Mouse (Mus musculus): Measurements from ENCODE around the gene Disp1.

- no peak for TF ChIP-seq POLR2A (IDR thresholded peaks at IDR 0.05; ENCODE audit: insufficient read depth, low read depth, low read length)
- no peak for TF ChIP-seq EP300 (IDR thresholded peaks at IDR 0.05; ENCODE audit: insufficient read depth, low read depth, low read length)
- no peak for TF ChIP-seq CTCF (IDR thresholded peaks at IDR 0.05)
These were observed 27.2 kb downstream of the Disp1 start for GRCm38 (mm10) chr1:183194151-183194550.

Data from heart, adult 2 months (tissue).